Mouse (Mus musculus): ENCODE data around the gene Ptpra.

Gene Ptpra

DNA sequence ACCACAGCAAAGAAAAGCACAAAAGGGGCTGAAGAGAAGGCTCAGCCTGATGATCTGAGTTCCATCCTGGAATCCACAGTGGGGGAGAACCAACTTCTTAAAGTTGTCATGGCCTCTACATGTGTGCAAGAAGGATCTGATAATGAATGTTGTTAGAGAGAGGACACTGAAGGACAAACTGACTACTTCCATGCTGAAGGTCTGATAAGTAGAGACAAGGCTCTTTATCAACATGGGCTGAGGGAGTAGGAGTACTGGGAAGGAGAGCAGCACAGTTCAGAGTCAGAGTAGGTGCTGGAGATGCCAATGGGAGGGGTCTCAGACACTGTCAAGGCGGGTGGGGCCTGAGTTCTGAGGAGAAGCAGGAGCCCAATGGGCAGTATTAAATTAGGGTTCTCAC is 145.5 kb downstream of the Ptpra start:
- no peak for DNase-seq (ENCODE audit: low spot score in 2 of 2)

DNA sequence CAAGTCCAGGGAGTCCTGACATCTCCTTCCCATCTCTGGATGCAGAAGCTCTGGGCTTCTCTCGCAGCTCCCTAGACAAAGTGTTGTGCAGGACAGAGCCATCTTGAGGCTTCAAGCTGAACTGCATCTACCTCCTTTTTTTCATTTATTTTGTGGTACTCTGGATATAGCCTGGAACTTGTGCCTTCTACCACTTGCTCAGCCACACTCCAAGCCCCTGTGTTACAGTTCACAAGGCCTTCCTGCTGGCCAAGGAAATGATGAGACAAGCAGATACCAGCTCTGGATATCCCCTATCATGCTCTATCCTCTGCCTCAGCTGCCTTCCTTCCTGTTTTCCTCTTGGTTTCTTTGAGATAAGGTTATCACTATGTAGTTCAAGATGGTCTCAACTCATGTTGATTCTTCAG is 147.5 kb downstream of the Ptpra start:
- DNase-seq (ENCODE audit: low spot score in 2 of 2), result peak in 1 of 2 experiments; percentile 24

DNA sequence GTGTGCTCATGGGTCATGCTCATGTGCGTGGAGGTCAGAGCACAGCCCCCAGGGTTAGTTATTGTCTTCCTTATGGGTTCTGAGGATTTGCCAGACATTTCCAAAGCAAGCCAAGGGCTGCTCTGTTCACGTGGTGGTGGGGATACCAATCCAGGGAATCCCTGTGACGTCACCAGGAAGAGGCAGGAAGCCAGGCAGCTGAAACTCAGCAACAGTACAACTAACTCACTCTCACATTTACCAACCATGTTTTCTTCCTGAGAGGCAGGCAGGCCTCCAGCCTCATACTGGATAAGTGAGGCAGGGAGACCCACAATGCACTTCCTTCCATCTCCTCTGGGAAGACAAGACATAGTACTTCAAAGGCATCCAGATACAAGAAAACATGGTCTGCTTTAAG is 148.3 kb downstream of the Ptpra start:
- DNase-seq (ENCODE audit: low spot score in 2 of 2), result no peak

DNA sequence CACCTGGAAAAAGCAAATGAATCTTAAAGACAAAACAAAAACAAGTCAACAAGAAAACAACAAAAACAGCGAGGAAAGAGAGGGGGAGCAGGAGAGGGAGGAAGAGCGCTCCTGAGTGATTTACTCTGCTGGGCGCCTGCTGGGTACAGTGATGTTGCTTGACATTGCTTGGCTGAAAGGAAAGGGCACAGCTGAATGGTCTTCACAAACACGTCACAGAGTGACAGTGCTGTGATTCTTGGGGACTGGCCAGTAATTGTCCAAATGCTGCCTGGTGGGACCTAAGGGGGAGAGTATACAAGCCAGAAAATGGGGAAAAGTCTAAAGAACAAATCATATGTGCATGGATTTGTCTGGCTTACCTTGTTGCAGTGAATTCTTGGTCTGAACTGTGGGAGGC is 152.1 kb downstream of the Ptpra start:
- DNase-seq (ENCODE audit: low spot score in 2 of 2), result no peak

Measured in cerebellum, postnatal 4 days (tissue).